In genomic region chr19:24861612-24862451, GRCm38 (mm10) we compare ENCODE assay signal across 8 mouse cellular contexts. TPM values are rescaled to one million over a fixed set of nuclear protein-coding genes. Genes with fewer than 3 reads are reported as not detected.
A peak's percentile ranks its signal among the peaks of the same experiment; 100 is the strongest.
DNase-seq lines count a peak whose midpoint lies in the region; ATAC-seq lines count a peak whose summit lies in the region.

Pgm5 (minus strand) TSS chr19:24861855.

- peaks cover 11% of the 10 kb centered on the region for H3K4me1 ChIP-seq in embryonic facial prominence, embryonic 10.5 days
- H3K4me1 ChIP-seq in heart, embryonic 10.5 days, result peaks cover 25% of the 10 kb centered on the region
- H3K4me1 ChIP-seq in kidney, embryonic 16.5 days (ENCODE audit: insufficient read depth, low read length), result peaks cover 4% of the 10 kb centered on the region

- 1% methylated on average over 39 of the region's 39 CpGs for WGBS in embryonic facial prominence, embryonic 10.5 days
- WGBS in heart, embryonic 10.5 days, result 2% methylated on average over 37 of the region's 39 CpGs
- 1% methylated on average over 35 of the region's 39 CpGs for WGBS in kidney, embryonic 16.5 days

- peak; percentile 50 to 54 for DNase-seq in adrenal gland, adult 18-20 months (ENCODE audit: low spot score in 2 of 2)
- peak; percentile 51 for DNase-seq in embryonic facial prominence, embryonic 10.5 days (ENCODE audit: low spot score)
- DNase-seq in heart, embryonic 10.5 days (ENCODE audit: low spot score), result peak; percentile 82
- peak; percentile 55 to 76 for DNase-seq in lung, postnatal 4 days
- peak; percentile 30 for DNase-seq in urinary bladder, postnatal 10 days (ENCODE audit: low spot score)
- no peak for DNase-seq in natural killer cell, adult 2 months (ENCODE audit: low spot score in 2 of 2)
- no peak for DNase-seq in yolk sac, embryonic 10.5 days (ENCODE audit: low spot score)

- no peaks in the 10 kb centered on the region for H3K36me3 ChIP-seq in embryonic facial prominence, embryonic 10.5 days (replicated peaks)
- no peaks in the 10 kb centered on the region for H3K36me3 ChIP-seq in heart, embryonic 10.5 days
- no peaks in the 10 kb centered on the region for H3K36me3 ChIP-seq in kidney, embryonic 16.5 days (ENCODE audit: insufficient read depth, low read length)

- peak within 1 kb of the TSS; percentile 59 for H3K9ac ChIP-seq in kidney, embryonic 16.5 days (replicated peaks; ENCODE audit: low read length)

- H3K27me3 ChIP-seq in embryonic facial prominence, embryonic 10.5 days (replicated peaks; ENCODE audit: low read depth, poor library complexity, severe bottlenecking), result peaks cover 53% of the 10 kb centered on the region
- peaks cover 20% of the 10 kb centered on the region for H3K27me3 ChIP-seq in heart, embryonic 10.5 days (ENCODE audit: insufficient read depth, poor library complexity, severe bottlenecking)
- peaks cover 12% of the 10 kb centered on the region; the same call in 1 of the 2 replicates for H3K27me3 ChIP-seq in kidney, embryonic 16.5 days (ENCODE audit: insufficient read depth, low read length)

- peak within 1 kb of the TSS; percentile 63 for H3K4me3 ChIP-seq in embryonic facial prominence, embryonic 10.5 days
- peak within 1 kb of the TSS; percentile 76 for H3K4me3 ChIP-seq in heart, embryonic 10.5 days
- peak within 1 kb of the TSS; percentile 55 for H3K4me3 ChIP-seq in kidney, embryonic 16.5 days (ENCODE audit: low read length)

- ATAC-seq in kidney, embryonic 16.5 days (ENCODE audit: low FRiP score, low TSS enrichment), result peak; percentile 85

- H3K4me2 ChIP-seq in kidney, embryonic 16.5 days (replicated peaks; ENCODE audit: low read depth, low read length), result peak within 1 kb of the TSS; percentile 81

- H3K27ac ChIP-seq in embryonic facial prominence, embryonic 10.5 days (replicated peaks), result peak within 1 kb of the TSS; percentile 72
- H3K27ac ChIP-seq in heart, embryonic 10.5 days, result peak within 1 kb of the TSS; percentile 93
- no peak within 1 kb of the TSS for H3K27ac ChIP-seq in kidney, embryonic 16.5 days (ENCODE audit: low read length)

- H3K9me3 ChIP-seq in embryonic facial prominence, embryonic 10.5 days, result no peaks in the 10 kb centered on the region
- no peaks in the 10 kb centered on the region for H3K9me3 ChIP-seq in heart, embryonic 10.5 days
- no peaks in the 10 kb centered on the region for H3K9me3 ChIP-seq in kidney, embryonic 16.5 days (ENCODE audit: low read length)

RNA-seq across cellular contexts. Expression of gene Pgm5, which starts in this region (rescaled TPM):
- 100 to 1,000 TPM in 1 of 2 experiments, 10 to 100 TPM in 1; 61.1 to 103 TPM for total RNA-seq in adrenal gland, adult 18-20 months (2021)
- 0.10 and 0.24 TPM in 2 replicates for polyA plus RNA-seq in embryonic facial prominence, embryonic 10.5 days (2016; fragmentation: Nextera tagmentation; extraction: Ambion mirVana)
- 3.2 and 3.6 TPM in 2 replicates for polyA plus RNA-seq in heart, embryonic 10.5 days (2016; fragmentation: Nextera tagmentation; extraction: Ambion mirVana)
- 1.5 and 1.6 TPM in 2 replicates for polyA plus RNA-seq in kidney, embryonic 16.5 days (2015; fragmentation: Nextera tagmentation; extraction: Ambion mirVana)

Comparison
In these comparisons a context has a peak if more than half of its experiments do, and no peak if none do; other contexts are left out.
1. Peak in DNase-seq, H3K4me3 ChIP-seq and H3K27ac ChIP-seq in embryonic facial prominence, embryonic 10.5 days; RNA of the gene not detected or under 1 TPM.
2. DNase-seq: peak in adrenal gland, adult 18-20 months (2 of 2), heart, embryonic 10.5 days (single experiment), lung, postnatal 4 days (2 of 2) and urinary bladder, postnatal 10 days (single experiment); none in natural killer cell, adult 2 months (0 of 2) and yolk sac, embryonic 10.5 days (single experiment).
3. Peak in every context shown above with its lines, with median percentiles within 50 percentile points of each other: H3K4me3 ChIP-seq.